Mouse (Mus musculus): ENCODE results near the gene Sdk1.
A peak's percentile ranks its signal among the peaks of the same experiment; 100 is the strongest.

- TF ChIP-seq POLR2A (IDR thresholded peaks at IDR 0.05; ENCODE audit: control insufficient read depth, low read depth, low read length) (no peak), CTCF (IDR thresholded peaks at IDR 0.05; ENCODE audit: control insufficient read depth, insufficient read depth, insufficient replicate concordance, low read depth, low read length) (peak; percentile 20; the same call in 1 of the 2 replicates)
Measured at GRCm38 (mm10) chr5:142220851-142221503, 979.7 kb downstream of the Sdk1 start.

Measured in testis, adult 2 months (tissue).